Mouse (Mus musculus): ENCODE results near the gene Egf.

DNA sequence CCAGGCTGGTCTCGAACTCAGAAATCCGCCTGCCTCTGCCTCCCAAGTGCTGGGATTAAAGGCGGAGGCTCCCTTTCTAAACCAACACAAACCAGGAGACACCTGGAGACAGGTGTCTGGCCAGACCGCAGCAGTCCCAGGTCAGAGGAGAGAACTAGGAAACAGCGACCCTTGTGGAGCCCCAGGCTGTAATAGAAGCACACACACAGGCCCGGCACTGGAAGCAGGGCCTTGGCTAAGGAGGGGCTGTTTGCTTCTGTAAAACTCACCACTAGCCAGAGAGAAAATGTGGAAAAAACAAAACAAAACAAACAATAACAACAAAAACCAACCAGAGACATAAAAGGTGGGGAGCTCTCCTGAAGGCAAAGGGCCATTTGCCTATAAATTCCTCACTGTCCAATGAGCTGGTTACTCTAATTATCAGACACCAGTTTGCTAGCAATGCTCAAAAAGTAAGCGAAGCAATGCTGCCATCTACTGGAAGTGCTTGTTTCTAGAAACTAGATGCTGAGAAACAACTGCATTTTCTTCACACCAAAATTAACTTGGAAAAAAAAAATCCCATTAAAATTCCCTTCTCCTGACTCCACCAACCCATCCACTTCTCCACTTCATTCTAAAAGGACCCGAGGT, 68.3 kb downstream of the Egf start:
- TF ChIP-seq CTCF (IDR thresholded peaks at IDR 0.05; ENCODE audit: borderline replicate concordance, insufficient read depth, low read depth, low read length) (peak; percentile 40; the same call in 1 of the 2 replicates), POLR2A (IDR thresholded peaks at IDR 0.05; ENCODE audit: borderline replicate concordance, insufficient read depth, low read length) (no peak)
